Mouse (Mus musculus) cerebellum, adult 8-10 months (tissue): ENCODE measurements around the gene Pck2.
A peak's percentile ranks its signal among the peaks of the same experiment; 100 is the strongest.

Source experiments
- DNase-seq: peaks from one replicate; pipeline ENCODE4 v3.0.0; 2022

Pck2 gene

DNA sequence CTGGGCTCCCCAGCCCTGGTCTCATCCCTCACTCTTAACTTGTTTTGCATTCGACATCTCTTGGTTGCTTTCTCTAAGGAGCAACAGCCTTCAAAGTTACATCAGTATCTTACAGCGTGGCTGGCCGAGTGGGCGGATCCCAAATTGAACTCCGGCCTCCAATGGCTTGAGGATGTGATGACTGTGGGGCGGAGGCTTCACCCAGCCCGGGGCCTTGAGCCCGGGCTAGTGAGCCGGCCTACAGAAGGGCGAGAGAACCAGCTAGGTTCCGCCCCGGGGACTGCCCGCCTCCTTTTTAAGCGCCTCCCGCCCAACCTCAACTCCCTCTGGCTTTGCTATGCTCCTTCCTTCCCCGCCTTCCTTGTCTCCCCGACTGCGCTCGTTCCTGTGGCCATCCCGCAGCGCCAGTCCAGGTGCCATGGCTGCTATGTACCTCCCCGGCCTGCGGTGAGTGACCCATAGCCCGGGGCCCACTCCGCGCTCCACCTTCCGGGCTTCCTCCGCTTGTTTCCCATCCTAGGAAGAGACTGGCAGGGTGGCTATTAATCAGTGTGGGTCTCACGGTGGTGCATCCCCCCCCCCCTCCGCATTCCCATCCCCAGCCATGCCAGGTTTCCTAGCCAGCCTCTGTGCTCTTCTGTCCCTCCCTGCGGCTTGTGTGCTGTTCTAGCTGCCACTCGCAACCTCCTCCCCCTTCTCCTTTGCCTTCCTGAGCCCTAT lies at the start of gene Pck2:
Gene Pck2, plus strand, starts transcription at position 200 of the 720 bp plus-strand sequence.
- peak; percentile 84 for DNase-seq

DNA sequence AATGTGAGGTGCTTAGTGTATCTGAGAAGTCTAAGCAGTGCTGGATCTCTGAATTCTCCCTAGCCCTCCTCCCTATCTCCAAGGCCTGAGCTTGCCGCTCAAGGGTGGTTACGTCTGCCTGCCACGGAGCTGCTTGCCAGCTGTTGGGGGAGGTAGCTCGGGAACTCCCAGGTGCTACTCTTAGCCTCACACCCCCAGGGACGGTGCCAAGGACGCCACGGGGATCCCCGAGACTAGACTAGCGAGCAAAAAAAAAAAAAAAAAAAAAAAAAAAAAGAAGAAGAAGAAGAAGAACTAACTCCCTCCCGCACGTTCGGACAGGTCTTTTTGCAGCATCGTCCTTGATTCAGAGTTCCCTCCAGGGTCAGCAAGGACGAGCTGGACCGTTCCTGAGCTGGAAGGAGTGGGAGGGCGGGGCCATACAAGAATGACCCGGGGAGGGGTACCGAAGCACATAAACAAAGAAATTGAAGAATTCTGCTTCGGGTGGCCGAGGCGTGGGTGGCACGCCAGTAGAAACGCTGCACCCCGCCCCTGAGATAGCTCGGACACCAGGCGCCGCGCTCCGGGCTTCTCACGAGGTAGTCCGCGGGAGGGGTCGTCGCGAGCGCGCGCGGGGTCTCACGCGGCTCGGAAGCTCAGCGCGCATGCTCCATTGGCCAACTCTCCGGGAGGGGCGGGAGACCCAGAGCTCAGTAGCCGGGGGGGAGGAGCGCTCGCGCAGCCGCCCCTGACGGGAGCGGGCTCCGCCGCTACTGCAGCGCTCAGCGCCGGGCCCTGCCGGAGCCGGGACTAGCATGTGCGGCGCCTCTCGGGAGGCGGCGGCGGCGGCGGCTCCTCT lies 49.5 kb upstream of the Pck2 start, which contains the start of gene Carmil3:
Gene Carmil3, plus strand, starts transcription at position 291 of the 841 bp plus-strand sequence.
- DNase-seq = peak; percentile 88

DNA sequence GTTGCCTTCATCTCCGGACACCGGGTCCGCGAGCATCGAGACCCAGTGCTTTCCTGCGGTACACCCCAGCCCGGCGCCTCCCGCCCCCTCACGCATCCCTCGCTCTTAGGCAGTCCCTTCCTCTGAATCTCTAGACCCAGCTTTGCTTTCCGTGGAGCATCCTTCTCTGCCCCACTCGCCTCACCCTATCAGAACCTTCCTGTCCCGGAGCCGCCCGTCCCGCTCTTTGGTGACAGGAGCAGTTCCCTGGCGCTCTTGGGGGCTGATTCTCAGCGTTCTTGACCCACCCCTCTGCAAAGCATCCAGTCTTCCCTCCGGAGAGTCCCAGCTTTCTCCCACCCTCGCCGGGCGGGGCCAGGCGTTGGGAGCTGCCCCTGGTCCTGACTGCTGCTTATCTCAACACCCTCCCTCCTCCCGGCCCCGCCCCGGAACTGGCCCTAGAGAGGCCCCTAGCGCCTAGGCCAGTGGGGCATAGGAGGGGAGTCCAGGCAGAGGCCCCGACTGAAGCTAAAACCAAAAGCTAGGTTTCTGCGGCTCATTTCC lies 48.7 kb upstream of the Pck2 start:
- DNase-seq = peak; percentile 72

DNA sequence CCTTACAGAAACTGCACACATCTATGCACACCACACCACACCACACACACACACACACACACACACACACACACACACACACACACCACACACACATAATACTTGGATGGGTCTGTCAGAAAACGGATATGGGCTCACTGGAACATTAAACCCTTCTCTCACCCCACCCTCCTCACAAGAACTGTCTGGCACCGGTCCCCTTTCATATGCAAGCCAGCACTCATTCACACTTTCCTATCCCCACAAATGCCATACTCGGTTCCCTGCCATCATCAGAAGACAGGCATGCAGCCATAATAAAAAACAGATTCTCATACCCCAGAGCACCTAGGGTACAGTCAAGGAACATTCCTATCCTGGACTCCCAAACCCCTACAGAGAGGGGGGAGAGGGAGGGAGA lies 48.0 kb upstream of the Pck2 start:
- no peak for DNase-seq

DNA sequence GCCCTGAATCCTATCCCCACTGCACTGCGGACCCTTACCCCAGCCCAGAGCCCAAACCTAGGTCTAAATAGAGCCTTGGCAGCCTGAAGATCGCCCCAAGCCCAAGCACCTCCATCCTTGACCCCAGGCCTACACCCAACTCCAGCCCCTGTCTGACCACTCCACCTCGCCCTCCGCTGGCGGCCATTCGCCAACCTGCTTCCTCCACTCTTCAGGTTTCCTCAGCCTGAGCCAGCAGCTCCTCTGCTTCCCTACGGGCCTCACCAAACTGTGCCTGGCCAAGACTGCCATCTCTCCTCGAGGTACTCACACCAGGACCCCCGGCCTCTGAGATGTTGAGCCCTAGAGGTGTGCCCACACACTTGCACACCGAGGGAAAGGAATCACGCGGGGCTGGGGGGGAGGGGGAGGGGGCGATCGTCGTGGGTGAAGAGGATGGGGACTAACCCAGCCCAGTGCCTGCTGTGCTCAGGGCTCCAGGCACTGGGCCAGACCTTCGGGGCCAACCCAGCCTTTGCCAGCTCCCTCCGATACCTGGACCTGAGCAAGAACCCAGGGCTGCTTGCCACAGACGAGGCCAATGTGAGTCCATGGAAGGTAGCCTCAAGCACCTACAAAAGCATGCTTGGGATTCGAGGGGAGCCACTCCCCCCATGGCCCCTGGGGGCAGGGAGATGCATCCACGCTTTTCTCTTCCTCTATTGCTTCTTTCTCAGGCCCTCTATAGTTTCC lies 44.4 kb upstream of the Pck2 start:
- peak; percentile 53 for DNase-seq

DNA sequence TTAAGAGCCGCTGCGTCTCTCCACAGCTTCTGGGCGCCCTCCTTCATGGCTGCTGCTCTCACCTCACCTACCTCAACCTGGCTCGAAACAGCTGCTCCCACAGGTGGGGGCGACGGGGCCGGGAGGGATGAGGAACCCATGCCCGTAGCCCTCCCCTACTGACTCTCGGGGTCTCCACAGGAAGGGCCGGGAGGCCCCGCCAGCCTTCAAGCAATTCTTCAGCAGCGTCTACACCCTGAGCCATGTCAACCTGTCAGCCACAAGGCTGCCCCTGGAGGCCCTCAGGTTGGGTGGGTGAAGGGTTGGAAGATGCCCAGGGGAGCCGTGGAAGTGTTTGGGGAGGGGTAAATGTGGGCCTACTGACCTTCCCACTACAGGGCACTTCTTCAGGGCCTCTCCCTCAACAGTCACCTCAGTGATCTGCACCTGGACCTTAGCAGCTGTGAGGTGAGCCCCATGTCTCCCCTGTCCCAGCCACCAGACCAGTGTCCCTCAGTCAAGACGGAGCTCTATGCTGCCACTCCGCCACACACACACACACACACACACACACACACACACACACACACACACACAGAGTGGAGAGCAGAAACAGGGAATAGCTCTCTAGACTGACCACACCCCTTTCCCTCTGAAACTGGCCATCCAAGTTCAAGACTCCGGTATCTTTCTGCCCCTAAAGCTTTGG lies 43.2 kb upstream of the Pck2 start:
- DNase-seq = no peak

DNA sequence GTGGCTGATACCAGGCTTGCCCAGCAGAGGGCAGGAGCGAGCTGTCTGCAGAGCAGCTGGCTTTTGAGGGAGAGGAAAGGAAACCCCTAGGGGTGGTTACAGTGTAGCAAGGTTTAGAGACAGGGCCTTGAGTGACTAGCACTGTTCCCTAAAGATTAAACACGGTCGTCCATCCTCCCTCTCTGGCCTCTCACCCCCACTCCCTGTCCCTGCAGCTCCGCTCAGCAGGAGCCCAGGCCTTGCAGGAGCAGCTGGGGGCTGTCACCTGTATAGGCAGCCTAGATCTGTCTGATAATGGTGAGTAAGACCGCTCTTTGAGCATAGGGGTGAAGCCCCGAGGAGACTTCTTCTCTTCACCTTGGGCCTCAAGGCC lies 42.6 kb upstream of the Pck2 start:
- DNase-seq = peak; percentile 89

DNA sequence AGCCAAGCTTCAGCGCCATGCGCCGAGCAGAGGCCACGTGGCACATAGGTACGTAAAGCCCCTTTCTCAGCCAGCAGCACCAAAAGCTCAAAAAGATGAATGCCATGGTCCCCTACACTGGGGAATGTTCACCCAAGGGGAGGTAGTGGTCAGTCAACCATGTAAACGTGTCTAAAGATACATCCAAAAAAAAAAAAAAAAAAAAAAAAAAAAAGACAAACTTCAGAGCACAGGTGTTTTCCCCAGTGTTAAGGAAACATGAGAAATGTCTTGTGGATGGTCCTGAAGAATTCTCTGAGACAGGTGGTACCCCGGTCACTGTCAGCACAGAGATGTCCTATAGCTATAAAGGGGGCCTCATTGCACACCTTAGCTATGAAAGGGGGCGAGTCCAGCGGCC lies 34.5 kb upstream of the Pck2 start:
- DNase-seq = no peak

DNA sequence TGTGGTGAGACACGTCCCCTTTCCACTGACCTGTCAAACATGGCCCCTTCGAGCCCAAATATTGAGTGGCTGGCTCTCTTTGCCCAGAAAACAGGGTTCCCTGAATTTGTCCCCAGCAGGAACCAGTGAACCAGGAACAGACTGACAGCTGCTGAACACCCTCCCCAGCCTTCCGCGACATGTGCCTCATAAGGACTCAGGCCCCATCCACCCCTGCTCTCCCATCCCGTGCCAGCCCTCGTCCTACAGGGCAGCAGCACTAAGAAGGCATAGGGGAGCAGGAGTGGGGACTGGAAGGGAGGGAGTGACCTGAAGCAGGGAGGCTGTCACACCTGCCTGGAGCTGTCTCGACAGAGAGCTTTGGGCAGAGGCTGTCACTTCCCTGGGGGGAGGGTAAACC lies 32.3 kb upstream of the Pck2 start:
- DNase-seq = no peak

DNA sequence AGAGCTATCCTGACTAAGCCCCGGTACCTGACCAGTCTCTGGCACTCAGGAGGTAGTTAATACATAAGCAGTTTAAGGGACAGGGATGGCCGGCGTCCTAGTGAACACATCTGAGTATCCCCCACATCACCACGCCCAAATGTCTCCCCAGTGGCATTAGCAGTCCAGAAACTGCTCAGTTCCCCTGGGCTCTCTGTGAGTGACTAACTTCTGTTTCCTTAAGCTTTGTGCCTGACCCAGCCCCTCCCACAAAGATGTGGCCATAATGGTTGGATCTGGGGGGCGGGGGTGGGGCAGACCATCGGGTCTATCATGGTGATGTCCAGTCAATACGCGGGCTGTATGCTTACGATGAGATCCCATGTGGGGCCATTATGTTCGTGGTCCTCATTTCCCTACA lies 30.5 kb upstream of the Pck2 start:
- DNase-seq = no peak

DNA sequence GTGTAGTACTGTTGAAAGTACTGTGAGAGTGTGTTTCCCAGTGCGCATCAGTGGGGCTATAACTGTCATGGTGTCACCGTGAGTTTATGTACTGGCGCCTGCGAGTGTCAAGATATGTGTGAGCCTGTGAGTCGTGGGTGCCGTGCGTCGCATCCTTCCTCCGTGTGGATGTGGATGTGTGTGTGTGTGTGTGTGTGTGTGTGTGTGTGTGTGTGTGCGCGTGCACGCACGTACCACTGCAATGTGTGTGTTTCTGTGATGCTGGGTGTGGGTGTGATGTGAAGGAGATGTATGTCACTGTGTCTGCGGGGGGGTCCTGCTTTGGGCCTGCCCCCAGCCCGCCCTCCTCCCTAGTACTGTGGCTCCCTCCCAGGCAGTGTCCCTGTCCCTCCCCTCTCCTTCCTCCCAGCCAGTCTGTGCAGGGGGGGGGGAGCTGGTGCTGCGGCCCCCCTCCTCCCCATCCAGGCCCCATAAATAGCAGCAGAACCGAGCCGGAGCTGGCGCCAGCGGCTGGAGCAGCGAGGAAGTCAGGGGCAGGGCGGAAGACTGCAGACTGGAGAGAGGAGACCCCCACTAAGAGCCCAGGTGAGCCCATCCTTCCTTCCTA lies 29.8 kb upstream of the Pck2 start, which contains the start of gene Cpne6:
Gene Cpne6, plus strand, starts transcription at position 321 of the 607 bp plus-strand sequence.
- no peak for DNase-seq

DNA sequence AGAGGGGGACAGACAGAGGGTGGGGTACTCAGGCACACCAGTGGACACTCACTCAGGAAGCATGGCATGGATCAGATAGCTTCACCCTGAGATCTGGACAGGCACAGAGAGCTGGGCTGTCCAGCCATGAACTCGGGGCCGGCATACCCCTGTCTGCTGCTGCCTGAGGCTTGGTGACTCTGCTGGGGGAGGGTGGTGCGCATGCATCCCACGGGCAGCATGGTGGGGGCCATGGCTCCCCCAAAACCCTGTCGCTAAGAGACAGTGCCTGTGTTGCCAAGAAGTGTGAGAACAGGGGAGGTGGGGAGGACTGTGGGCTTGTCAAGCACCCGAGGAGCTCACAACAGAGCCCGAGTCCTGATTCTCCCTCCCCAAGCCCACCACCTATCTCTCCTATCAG lies 29.0 kb upstream of the Pck2 start:
- DNase-seq = no peak

DNA sequence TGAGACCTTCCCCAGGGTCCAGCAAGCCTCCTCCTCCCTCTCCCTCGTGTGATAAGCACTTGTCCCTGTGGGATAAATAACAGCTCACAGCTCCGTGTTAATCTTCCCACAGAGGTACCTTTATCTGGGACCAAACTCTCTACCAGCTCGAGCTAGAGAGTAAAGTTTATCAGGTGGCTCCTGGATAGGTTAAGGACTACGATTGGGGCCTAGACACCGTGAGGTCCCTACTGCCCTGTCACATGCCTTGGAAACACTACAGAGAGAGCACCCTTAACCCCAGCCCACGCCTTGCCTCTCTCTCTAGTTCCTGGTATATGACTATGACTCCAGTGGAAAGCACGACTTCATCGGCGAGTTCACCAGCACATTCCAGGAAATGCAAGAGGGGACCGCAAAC lies 26.1 kb upstream of the Pck2 start:
- no peak for DNase-seq

DNA sequence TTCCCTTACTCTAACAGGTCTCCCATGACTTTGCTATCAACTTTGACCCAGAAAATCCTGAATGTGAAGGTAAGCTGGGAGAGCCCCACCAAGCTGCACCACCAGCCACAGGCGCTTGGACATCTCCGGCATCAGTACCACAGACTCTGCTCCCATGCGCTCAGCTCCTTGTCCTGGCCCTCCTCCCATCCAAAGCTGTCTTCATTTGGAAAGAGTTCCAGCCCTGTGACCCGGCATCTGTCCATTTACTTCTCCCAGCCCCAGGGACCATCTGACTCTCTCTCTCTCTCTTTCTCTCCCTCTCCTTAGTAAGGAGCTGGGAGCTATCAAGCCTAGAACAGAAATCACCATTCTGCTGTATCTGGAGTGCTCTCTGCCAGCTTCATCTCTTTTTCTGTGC lies 24.2 kb upstream of the Pck2 start:
- DNase-seq = no peak

DNA sequence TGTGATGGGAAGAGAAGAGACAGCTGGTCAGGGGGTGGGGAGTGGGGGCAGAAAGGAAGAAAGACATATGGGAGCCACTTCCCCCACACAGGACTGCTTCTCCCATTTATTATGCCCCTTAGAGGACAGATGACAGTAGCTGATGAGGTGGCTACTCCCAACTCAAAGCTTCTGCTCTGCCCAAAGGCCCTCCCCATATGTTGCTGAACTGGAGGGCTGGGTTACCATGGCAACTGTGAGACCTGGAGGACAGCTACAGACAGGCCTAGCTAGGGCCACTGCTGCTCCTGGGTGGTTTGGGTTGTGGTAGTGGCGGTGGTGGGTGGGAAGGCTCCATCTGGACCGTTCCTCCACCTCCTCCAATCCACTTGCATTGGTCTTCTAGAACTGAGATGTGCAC lies 21.2 kb upstream of the Pck2 start:
- no peak for DNase-seq

DNA sequence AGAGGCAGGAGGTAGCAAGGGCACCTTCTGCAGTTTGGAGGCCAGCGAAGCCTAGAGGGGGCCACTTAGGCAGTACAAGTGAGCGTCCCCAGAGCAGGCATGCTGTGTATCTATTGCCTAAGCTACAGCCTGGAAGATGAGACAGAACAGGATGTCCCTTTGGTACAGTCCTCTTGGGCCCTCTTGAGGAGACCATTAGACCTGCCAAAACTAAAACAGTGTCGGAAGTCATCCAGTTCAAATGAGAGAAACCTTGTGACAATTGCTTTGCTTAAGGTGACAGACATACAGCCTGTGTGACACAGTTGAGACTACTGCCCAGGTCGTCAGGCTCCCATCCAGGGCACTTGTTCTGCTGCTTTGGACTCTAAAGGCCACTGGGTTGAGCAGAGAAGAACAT lies 20.5 kb upstream of the Pck2 start:
- no peak for DNase-seq

DNA sequence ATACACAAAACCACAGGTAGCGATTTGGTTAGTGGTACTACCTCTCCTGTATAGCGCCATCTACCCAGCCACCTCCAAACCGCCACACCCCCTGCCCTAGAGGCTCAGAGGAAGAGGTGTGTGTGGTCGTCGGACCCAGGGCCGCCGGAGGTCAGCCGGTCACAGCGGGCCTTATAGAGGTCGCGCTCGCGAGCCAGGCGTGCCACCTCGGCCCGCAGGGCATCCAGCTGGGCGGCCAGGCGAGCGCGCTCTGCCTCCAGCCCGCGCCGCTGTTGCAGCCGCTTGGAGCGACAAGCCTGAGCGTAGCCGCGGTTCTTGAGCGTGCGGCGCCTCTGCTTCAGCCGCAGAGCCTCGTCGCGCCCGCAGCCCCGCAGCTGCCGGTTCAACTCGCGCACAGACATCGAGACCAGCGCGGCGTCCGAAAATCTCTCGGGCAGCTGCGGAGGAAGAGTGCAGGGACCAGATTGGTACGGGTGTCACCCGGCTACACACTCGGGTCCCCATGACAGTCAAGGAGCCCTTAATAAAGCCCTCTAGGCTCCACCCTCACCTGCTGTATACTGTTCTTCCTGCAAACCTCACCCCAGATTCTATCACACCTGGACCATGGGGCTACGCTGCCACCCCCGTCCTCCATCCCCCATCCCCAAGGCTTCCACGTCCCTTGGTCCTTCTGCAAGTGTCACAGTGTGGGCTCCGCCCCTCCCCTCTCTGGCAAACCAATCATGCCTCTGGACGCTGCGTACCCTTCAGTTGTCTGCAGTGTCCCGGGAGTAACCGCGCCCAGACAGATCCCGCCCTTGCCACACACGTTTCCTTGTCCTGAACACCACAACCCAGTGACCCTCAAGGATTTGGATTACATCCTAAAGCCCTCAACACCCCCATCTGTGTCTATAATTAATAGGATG lies 19.4 kb upstream of the Pck2 start:
- peak; percentile 56 for DNase-seq

DNA sequence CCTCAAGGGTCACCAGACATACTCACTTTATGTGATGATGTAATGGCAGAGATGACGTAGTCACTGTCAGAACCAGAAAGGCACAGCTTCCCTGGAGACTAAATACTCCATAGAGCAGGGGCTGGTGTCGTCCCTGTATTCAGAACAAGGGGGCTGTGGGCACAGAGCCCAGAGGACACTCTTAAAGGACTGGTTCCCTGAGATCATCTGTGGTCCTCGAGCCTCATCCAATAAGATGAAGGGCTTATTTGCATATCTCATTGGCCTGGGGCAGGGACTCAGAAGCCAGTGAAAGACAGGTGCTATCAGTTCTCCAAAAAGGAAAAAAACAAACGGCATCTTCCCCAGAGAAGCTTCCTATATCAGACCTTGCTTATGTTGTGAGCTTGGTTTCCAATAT lies 16.0 kb upstream of the Pck2 start:
- DNase-seq = no peak

DNA sequence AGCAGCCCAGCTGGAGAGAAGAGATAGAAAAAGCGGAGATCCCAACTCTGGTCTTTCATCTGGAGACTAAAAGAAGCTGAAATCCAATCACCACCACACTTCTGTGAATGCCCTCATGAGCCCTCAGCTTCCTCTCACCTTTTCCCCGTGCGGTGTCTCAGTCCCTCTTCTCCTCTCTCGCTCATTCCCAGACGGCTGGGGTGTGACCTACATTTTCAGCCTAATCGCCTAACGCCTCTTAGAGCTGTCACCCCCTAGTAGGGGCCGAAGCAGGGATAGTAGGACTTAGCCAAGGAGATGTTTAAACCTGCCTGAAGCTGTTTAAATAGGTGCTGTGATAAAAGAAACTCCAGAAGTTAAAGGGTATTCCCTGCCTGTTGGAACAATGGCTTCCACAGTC lies 15.3 kb upstream of the Pck2 start, which contains the start of gene Nrl:
Gene Nrl, minus strand, starts transcription at position 197 of the 400 bp plus-strand sequence.
- no peak for DNase-seq

DNA sequence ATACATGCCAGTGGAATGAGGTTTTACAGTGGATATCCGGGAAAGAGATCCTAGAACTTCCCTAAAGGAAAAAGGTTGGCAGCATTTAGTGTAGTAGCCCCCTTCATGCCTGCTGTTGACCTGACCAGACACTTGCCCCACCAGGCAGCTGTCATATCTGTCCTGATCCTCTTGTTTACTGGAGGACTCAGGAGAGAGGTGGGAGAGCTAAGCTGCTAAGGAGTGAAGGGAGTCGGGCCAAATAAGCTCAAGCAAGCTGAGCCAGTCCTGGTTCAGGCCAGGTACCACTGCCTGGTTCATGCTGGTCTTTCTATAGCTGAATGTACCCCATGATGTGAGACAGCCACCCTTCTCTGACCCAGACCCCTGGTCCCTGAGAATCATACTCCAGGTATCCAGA lies 13.4 kb upstream of the Pck2 start:
- no peak for DNase-seq

DNA sequence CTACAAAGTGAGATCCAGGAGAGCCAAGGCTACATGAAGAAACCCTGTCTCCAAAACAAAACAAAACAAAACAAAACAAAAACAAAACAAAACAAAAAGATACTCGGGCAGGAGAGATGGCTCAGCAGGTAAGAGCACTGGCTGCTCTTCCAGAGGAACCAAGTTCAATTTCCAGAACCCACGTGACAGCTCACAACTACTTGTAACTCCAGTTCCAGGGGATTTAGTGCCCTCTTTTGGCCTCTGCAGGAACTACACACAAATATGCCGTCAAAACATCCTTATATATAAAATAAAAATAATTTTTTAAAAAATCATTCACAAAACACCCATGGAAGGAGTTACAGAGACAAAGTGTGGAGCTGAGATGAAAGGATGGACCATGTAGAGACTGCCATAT lies 12.1 kb upstream of the Pck2 start:
- DNase-seq = no peak
